Mouse (Mus musculus) kidney, adult 8-10 months (tissue): ENCODE results near the gene Gm14137.

Experiments used
- DNase-seq, 2 experiments: peaks; one replicate each; pipeline ENCODE4 v3.0.0; 2022

The Gm14137 gene

DNA sequence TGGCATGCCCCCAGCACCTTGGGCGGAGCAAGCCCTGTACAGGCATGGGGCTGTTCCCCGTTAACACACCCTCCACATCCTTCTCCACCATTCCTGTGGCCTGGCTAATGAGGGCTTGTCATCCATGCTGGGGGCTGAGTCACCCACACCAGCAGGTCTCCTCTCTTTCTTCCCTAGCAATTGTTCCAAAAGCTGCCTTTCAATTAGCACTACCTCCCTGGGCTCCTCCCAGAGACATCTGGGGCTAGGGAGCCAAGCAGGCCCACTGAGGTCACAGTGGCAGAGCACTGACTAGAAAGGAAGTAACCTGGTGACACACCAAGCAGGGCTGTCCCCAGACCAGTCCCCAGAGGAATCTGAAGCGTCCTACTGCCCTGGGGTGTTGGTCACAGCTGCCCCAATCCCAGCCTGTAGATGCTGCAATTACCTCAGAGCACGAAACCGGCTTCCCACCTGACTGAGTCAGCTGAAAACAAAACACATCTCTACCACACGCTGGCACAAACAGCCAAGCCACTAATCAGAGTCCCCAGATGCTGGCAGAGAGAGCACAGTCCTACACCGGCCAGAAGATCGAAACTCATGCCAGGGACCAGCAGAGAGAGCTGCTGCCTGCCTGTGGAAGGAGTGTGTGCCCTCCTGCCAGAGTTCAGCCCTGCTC, at the start of gene Gm14137:
Gene Gm14137, plus strand, starts transcription at position 519 of the 661 bp plus-strand sequence.
- no peak for DNase-seq

DNA sequence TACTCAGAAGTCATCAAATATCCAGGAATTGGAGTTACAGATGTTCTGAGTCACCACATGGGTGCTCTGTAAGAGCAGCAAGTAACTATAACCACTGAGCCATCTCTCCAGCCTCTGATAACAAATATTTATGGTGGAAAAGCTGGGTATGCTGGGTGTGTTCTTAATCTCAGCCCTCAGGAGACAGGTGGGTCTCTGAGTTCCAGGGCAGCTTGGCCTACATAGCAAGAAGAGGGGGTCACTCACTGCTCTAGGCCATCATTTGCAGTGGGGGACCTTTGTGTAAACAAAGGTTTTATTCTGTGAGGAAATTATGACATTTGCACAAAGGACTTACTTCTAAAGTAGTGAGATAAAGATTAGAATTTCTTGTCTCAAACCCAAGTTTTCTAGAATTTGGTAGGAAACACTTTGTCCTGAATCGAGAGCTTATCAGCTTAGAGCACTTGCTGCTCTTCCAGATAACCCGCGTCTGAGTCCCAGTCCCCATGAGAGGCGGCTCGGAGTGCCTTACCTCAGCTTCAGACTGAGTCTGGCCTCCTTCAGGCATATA, 37.9 kb upstream of the Gm14137 start:
- DNase-seq = no peak

DNA sequence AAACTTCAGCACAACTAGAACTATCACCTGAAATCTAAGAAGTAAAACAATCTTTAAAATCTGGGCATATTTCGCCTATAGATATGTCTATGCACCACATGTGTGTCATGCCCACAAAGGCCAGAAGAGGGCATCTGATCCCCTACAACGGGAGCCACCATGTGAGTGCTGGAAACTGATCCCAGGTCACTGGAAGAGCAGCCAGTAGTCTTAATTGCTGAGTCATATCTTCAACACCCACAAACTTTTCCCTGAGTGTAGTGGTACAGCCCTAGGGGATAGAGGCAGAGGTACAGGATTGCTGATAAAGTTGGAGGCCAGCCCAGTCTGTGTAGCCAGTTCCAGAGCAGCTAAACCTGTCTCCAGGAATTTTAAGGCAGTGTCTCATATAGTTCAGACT, 29.1 kb upstream of the Gm14137 start:
- peak in 1 of 2 experiments; percentile 22 for DNase-seq

DNA sequence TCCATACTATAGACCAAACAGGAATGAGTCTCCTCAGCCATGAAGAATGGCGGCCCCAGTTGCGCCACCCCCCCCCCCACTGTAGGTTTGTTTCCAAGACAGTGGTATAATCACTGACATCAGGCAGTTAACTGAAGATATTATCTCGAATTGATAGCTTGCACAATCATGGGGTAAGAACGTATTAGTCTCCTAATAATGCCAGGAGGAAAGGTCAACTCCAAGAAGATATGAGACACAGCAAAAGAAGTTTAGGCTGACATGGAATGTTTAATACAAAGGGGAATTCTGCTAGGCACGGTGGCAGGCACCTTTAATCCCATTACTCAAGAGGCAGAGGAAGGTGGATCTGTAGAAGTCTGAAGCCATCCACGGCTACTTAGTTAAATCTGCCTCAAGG, 27.9 kb upstream of the Gm14137 start:
- no peak for DNase-seq

DNA sequence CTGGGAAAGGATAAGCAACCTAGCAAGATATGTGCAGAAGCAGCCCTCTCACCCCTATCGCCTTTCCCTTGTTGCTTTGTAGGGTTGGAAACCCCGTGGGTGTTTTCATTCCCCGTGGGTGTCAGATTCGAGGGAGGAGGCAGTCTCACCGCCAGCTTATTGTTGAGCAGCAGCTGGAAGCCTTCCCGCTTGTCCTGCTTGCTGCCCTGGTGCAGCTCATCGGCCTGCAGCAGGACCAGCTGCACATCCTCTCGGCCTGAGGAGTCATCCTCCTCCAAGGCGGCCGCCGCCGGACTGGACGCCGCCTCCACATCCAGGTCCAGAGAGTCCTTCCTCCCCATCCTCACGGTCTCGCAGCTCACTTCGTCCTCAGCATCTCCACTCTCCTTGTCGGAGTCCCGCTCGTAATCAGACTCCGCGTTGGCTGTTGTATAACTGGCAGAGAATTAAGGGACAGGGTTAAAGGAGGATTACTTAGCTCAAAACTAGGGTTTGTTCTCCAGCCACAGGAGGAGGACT, 27.1 kb upstream of the Gm14137 start:
- DNase-seq = no peak

DNA sequence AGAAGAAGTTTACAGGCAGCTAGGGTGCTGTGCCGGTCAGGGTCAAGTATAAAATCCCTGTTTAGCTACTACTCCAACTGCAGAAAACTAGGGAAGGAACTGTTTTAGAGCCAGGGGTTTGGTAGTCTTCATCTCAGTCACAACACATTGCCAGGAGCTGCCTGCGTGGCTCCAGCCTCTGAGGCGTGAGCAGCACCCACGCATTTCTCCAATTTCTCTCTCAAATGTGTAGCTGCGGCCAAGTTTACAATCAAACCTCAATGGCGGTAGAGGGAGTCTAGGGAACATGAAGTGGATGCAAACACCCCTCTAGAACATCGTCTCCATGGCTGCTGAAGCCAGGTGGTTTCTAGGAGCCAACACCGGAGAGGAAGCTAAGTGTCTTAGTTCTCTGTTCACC, 26.5 kb upstream of the Gm14137 start:
- no peak for DNase-seq

DNA sequence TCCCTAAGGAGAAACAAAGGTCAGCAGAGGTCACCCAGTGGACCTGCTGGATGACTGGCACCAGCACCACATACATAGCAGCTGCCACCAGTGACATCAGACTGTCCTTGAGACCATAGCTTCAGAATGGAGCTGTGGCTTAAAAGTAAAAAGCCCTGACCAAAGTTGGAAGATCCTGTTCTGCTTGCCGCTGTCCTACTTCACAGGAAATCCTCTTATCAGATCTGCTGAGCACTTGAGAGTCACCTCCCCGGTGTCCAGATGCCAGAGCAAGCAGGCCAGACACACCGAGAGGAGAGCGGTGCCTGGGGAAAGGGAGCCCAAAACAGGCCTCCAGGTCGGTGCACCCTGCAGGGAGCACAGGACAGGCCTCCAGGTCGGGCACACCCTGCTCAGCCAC, 22.1 kb upstream of the Gm14137 start:
- DNase-seq = no peak

DNA sequence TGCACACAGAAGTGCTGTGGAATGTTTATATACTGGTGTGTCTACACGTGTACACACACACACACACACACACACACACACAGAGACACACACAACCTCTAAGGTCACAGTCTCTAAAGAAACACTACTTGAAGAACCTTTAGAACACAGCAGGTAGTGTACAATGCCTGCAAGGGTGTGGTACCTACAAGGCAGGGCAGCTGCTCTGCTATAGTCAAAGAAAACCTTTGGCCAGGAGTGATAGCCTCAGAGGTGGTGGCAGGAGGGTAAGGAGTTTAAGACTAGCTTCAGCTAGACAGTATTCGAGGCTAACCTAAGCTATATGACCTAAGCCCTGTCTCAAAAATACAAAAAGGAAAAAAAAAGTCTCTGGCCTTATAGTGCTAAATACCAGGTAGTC, 19.6 kb upstream of the Gm14137 start:
- no peak for DNase-seq

DNA sequence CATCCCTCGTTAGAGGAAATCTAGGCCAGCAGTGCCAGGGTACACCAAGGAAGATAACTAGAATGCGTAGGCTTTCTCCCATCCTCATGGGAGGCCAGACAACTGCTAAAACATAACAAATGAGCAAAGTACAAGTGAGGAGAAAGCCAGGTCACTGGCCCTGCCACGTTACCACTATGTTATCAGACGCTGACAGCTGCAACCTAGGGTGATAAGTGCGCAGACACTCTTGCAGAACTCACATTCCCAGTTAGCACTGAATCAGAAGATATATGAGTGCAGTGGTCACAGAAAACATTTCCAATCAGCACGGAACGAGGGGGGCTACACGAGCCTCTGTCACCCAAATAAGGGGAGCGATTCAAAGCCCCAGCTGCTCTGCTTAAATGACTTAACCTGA, 18.9 kb upstream of the Gm14137 start:
- DNase-seq = no peak

DNA sequence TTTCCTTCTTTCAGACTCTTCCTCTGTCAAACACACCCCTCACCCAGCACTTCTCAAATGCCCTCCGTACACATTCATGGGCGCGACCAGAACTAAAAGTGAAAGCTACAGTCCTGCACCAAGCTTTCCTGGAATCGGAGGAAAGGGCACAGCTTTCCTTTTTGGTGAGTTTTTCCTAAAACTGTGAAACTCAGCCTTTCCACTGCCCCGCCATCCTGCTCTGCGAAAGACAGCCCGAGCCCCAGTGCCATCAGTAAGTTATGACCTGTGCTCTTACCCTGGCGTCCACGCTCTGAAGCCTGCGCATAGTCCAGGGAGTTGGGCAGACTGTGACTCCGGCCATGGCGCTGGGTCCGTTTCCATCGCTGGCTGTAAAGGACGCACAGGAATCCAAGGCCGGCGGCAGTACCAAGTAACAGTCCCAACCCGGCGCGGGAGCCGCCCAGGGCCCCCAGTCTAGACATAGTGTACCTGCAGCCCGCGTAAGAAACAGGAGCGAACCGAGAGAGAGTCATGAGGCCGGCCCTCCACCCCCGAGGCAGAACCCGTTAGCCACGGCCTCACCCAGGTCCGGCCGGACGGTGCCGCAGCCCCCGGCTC, 18.1 kb upstream of the Gm14137 start:
- DNase-seq = peak; percentile 21 to 33

DNA sequence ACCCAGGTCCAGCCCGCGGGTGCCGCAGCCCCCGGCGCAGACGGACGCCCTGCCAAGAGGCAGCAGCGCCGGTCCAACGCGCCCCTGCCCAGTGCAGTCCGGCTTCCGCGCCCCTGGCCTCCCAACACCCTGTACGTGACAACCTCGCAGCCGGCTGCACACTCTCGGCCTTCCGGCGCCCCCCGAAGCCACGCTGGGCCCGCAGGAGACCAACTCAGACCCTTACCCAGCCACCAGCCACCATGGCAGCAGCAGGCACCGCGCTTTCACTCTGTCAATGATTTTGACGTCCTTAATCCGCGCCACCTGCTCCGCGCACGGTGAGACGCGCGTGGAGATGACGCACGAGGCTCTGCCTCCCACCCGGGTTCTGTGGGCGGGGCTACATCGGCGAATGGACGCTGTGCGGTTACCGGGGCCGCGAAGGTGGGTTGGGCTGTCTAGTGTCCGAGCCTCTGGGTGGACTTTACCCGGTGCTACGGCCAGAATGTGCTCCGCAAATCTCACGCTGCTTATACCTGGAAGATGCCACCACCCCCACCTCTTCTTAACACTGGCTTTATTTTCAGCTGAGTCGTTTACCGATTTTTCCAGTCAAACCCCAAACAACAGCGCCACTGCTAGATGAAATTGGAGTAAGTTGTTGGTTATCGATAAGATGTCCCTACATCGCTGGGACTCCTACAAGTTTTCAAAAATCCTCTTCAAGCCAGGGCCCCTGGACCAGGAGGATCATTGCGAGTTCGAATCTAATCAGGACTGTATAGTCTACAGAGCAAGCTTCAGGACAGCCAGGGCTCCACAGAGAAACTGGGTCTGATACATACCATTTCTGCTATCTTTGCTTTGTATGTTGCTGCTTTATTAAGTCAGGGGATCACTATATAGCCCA, 17.4 kb upstream of the Gm14137 start, which contains the start of gene Rmdn3:
Gene Rmdn3, minus strand, starts transcription at position 354 of the 892 bp plus-strand sequence.
- DNase-seq = peak; percentile 93 to 97

DNA sequence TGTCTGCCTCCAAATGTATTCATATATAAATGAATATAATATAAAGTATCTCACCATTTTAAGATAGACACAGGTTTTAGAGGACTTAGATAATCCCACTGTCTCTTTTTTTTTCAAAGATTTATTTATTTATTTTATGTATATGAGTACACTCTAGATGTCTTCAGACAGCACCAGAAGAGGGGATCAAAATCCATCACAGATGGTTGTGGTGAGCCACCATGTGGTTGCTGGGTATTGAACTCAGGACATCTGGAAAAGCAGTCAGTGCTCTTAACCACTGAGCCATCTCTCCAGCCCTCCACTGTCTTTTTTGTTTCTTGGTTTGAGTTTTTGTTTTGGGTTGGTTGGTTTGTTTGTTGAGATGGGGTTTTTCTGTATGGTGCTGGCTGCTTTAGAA, 16.5 kb upstream of the Gm14137 start:
- no peak for DNase-seq

DNA sequence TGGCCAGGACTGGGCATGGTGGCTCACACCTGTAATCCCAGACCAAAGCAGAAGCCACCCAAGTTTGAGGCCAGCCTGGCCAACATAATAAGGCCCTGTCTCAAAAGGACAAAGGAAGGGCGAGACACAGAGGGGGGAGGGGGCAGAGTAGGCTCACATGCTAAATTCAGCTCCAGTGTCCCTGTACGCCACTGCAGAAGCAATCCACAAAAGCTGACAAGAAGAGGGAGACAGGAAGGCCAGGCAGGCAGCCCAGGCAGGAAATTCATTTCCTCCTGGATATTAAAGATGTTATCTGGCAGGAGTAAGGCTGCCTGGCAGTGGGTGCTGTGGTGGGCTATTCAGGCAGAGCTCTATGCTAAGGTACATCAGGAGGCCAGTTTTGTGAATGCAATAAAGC, 13.1 kb upstream of the Gm14137 start:
- DNase-seq = peak; percentile 45 to 54

DNA sequence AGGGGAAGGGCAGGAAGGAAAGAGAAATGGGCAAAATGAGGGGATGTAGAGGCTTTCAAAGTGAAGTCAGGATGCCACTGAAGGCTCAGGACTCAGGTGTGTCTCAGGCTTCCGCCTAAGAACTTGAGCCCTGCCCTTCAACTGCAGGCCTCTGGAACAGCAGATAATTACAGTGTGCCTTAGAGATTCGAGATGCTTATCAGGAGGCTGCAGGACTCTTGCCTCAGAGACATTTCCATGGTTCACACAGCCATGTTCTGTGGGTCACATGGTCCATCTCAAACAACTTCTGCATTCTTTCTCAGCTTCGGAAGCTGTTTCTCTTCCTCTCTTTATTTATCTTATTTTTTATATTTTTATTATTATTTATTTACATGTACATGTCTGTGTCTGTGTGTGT, 11.2 kb upstream of the Gm14137 start:
- no peak for DNase-seq

DNA sequence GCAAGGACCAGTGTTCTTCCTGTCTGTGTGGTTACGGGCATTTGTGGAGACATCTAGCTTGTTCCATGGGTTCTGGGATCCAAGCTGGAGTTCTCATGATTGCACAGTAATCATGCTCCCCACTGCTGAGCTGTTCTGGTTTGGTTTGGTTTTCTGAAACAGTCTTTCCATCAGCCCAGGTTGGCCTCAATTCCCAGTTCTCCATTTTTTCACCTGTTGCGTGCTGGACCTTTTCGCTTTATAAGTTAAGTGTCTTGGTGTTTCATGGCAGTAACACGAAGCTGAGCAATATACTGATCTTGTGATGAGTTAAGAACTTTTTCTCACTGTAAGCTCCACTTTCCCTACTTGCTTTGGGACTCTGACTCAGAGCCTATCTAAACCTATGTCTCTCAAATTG, 10.3 kb upstream of the Gm14137 start:
- DNase-seq = no peak

DNA sequence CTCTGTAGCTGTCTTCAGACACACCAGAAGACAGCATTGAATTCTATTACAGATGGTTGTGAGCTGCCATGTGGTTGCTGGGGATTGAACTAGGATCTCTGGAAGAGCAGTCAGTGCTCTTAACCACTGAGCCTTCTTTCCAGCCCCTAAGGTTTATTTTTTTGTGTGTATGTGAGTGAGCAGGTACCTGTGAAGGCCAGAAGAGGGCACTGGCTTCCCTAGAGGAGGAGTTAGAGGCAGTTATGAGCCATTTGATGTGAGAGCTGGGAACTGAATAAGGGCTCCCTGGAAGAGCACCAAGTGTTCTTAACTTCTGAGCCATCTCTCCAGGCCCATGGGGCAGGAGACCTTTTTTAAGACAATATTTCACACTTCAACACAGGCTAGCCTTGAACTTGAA, 8.9 kb upstream of the Gm14137 start:
- DNase-seq = no peak

DNA sequence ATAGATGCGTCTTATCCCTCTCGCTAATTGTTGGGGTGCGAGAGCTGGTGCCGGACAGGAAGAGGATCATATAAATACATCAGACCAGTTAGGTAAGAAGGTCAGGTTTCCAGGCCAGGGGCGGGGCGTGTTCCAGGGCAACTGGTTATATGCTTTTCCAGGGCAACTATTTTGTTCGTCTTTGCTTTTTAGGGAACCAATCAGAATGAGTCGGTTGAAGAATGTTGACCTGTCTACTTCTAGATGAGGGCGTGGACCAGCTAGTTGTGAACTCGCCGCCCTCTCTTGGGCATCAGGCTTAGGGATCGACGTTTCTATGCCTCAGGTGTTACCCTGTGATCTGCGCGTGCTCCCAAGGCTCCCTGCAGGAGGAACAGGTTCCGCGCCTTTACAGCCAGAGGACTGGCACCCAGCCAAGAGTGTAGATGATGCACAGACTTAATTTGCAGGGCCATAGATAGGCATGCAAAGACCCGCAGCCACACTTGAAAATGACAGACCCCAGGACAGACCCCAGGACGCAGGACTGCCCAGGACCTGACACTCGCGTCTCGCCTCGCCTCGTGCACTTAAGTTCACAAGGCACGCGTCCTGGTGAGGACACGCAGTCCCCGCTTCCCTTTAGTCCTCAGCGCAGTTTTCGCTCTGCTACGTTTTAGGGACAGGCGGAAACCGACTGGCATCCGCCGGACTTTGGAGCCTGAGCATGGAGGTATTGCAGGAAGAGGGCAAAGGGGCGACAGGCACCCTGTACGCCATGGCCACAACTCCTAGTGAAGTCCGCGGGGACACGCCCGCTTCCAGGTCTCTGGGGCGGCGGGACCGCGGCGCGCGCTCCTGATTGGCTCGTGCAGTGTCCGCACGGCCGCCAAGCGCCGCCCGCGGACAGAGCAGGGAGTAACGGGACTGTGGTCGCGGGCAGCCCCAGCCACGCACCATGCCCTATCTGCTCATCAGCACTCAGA, 7.1 kb upstream of the Gm14137 start, which contains the start of gene Gchfr:
Gene Gchfr, plus strand, starts transcription at position 873 of the 965 bp plus-strand sequence.
- DNase-seq = peak; percentile 79 to 83

DNA sequence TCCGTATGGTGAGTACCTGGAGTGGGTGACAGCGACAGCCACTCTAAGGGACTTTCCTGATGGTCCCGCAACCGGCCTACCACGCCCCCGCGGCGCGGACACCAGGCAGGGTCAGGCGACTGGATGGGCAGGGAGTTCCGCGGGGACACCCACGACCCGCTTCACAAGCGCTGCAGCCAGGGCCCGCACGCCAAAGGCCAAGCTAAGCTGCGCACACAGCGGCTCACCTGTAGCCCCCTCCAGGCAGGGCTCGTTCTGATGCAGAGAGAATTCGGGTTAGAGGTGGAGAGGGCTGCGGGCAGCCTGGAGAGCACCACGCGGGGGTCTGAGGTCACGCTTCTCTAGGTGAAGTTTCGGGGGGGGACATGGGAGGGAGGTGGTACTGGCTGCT, 6.4 kb upstream of the Gm14137 start:
- DNase-seq = no peak

DNA sequence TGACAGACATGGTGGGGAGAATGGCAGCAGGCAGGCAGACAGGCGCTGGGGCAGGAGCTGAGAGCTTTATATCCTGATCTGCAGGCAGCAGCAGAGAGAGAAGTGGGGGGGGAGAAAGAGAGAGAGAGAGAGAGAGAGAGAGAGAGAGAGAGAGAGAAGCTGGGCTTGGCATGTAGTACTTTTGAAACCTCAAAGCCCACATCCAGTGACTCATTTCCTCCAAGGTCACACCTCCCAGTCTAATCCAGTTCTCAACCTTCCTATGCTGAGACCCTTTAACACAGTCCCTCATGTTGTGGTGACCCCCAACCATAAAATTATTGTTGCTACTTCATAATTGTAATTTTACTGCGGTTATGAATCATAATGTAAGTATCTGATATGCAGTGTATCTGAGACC, 4.0 kb upstream of the Gm14137 start:
- no peak for DNase-seq

DNA sequence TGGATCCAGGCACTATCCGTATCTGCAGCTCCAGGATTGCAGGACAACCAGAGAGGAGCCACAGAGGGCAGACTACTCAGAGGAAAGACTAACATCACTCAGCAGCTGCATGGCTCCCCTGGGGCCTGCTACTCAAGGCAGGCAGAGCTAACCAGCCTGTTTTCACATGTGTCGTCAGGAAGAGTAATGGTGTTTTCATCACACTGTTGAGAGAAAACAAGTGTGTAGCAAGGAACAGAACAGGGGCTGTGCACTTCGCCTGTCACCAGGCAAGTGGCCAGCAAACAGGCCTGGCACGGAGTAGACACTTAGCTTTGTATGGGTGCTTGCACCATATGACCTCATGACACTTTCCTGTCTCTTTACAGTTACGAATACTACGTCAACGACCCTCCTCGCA, 2.7 kb upstream of the Gm14137 start:
- no peak for DNase-seq

DNA sequence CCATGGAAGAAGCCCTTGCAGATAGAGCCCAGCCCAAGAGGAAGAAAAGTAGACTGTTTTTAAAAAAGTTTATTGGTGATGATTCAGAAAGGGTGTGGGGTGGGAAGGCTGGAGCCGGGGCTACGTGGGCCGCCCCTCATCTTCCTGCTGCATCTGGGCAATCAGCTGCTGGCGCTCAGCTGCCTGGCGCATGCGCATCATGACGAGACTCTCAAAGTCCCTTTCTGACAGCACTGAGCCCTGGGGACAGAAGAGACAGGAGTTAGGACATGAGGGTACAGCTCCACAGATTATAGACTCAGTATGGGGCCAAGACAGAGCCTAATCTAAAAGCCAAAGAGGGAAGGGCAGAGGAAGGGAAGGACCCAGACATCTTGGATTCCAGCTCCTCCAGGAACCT, 1.9 kb upstream of the Gm14137 start:
- no peak for DNase-seq
